Mouse (Mus musculus): ENCODE data around the gene Ep400. TPM values are rescaled to one million over a fixed set of nuclear protein-coding genes. Genes with fewer than 3 reads are reported as not detected.
A peak's percentile ranks its signal among the peaks of the same experiment; 100 is the strongest.

Gene Ep400
- 80.0 and 87.2 TPM in 2 replicates for total RNA-seq (2015)
- total RNA-seq (2017): 30.1 and 47.3 TPM in 2 replicates

DNA sequence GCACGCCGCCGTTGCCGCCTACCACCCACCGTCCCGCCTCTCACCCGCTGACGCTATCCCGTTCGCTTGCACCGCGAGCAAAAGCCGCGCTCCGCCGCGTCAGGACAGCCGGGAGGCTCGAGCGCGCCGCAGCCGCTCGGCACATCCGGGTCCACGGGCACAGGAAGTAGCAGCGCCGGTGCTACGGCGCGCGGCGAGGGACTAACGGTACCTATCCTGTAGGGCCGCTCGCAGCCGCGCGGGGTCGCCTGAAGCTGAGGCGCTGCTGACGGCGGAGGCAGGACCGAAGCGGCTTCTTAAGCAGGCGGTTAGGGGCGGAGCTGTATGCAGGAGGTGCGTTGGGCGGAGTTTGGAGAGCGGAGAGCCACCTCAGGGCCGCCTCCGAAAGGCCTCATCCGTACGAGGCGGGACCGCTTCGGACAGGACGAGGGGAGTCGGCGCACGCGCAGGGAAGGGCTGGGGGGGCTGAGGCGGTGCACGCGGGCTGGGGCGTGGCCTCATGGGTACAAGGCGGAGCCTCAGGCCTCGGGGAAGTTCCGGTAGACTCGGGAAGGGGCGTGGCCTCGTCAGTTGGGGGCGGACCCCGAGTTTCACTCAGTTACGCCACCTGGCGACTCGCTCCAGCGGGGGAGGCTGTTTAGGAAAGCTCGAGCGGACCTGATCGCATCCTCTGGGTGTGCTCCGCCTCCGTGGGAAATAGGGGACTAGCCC is at the start of gene Ep400:
Gene Ep400 (minus strand): TSS at position 270 of the 711 bp plus-strand sequence.
- ATAC-seq (ENCODE audit: poor library complexity, severe bottlenecking): peak; percentile 89

DNA sequence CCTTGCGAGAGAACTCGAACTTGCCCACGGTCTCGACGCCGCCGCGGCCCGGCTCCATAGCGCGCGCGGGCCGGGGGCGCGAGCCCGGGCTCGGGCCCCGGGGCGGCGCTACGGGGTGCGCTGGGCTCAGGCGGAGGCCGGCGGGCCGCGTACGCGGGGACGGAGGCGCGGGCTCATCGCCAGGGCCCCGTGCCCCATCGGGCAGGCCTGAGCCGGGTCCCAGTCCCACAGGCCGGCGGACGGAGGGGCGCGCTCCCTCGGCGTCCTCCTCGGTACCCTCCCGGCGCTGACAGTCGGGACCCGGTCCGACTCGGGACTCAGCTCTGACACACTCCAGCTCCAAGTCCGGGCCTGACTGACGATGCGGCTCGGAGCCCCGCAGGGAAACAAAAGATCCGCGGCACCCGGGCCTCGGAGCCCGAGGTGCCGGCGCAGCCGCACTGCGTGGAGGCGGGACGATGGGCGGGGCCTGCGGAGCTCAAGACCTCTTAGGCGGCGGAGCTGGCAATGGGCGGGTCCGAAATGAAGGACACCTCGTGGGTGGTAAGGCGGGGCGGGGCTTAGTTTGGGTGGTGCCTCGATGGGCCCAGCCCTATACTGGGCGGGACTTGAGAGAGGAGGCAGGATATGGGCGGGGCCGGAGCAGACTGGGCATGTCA is 39.3 kb upstream of the Ep400 start, which contains the start of gene Ulk1:
Gene Ulk1 (minus strand): TSS at position 431 of the 659 bp plus-strand sequence.
- peak; percentile 81 for ATAC-seq (ENCODE audit: poor library complexity, severe bottlenecking)

DNA sequence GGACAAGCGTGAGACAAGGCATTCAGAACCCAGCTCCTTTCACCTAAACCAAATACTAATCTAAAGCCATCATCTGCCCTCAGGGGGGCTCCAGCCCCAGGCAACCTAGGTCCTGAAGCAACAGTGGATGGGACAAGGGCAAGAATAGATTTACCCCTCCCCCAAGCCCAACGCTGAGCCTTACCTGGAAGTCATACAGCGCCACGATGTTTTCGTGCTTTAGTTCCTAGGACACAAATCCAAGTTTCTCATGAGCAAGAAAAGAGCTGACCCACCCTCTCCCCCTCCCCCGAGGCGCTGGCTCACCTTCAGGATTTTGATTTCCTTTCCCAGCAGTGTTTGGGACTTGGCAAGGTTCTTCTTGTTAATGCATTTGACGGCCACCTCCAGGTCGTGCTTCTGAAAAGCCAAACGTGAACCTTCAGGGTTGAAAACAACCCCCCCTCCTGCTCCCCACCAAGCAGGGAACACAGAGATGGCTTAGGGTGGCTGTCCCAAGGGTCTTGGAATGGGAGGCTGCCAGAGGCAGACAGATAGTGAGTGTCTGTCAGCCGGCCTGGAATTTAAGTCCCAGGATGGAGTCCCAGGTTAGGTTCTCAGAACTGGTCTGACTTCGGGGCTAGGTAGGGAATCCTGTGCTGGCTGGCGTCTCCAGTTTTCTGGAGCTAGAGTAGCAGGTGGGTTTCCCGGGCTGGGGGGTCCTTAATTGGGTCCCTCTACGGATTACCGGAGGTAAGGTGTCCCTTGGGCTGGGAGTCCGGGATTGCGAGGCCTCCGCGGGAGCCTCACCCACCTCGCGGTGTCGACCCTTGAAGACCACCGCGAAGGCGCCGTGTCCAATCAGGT is 38.5 kb upstream of the Ep400 start:
- no peak for ATAC-seq (ENCODE audit: poor library complexity, severe bottlenecking)

DNA sequence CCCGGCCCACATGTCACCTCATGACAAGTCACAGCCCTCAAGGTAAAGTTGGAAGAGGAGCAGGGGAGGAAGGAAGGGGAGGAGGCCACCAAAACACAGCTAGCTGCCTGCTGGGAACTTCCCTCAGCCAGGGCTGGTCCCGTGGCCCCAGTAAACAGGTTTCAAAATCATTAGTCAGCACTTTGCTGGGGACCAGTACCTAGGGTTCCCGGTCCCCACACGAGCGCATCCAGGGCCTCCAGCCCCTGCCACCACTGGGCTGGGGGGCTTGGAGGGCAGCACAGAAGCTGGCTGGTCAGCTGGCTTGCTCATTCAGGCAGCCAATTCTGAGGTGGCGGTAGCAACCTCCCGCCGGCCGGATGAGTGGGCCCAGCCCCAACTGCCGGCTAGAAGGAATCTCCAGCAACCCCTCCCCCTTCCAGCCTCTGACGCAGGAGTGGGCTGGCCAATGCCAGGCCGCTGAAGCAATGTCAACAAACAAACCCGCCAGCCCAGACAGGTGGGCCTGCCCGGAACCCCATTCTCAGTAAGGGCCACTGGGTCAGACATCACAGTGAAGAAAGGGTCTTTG is 37.6 kb upstream of the Ep400 start:
- ATAC-seq (ENCODE audit: poor library complexity, severe bottlenecking): peak; percentile 70

DNA sequence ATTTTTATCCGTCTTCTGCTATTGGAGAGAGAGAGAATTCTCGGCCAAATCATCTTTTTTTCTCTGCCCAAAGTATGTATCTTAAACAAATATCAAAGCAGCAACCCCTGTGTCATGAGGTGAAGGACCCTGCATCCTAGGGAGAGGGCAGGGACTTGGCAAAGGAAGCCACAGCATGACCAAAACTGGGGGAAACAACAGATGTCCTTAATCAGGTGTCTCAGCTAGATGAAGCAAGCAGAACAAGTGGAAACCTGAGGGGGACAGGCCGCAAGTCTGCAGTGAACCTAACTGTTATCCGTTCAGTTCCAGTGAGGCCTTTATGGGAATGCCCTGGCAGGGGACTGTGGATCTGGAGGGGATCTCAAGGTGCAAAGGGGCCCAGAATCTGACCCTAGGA is 36.9 kb upstream of the Ep400 start:
- ATAC-seq (ENCODE audit: poor library complexity, severe bottlenecking): no peak

DNA sequence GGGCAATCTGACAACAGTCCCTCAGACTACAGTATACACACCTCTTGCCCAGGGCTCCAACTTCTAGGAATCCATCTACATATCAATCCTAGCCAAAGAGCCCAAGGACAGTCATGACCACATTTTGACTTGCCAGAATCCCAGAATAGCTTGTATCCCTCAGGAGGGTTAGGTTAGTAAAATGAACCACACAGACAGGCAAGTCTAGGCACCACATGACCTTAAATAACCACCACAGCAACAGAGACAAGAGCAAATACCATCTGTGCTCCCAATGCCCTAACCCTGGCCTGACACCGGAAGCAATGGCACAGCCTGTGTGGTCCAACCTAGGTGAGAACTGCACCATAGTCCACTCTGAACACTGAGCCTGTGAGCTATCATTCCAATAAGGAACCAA is 36.2 kb upstream of the Ep400 start:
- ATAC-seq (ENCODE audit: poor library complexity, severe bottlenecking): no peak

DNA sequence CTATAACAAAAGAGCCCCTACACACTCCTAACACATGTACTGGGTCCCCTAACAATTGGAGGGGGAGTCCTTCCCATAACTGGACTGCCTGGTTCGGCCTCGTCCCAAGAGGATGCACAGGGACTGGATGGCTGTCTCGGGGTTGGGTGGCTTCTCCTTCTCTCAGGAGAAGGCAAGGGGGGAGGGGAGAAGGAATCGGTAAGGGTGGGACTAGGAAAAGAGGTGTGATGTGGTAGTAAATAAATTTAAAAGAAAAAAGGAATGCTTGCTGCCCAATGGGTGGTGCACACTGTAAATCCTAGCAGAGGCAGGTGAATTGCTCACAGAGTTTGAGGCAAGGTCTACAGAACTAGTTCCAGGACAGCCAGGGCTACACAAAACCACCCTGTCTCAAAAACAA is 35.6 kb upstream of the Ep400 start:
- no peak for ATAC-seq (ENCODE audit: poor library complexity, severe bottlenecking)

DNA sequence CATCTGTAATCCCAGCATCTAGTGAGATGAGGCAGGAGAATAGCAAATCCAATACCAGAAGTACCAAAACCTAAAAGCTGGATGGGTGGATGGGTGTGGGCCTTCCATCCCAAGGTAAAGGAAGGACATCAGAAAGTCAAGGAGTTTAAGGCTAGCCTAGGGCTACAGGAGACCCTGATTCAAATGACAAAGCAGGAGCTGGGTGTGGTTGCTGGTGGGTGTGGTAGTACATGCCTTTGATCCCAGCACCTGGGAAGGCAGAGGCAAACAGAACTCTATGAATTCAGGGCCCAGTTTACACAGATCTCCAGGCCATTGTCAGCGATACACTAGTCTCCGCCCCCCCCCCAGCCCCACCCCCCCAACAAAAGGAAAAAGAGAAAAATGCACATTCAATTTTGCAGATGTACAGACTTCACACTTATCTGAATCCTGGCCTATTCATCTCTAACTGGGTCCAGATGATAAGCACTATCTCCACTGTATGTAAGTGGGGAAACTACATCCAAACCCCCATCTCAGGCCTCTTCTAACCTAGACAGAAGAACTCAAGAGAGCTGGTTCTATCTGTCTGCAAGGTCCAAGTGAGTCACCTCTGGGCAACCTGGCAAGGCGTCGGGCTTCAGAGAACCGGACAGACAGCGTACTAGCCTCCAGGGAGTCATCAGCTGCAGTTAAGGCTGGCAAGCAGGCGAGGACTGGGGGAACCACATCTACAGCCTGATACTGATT is 33.7 kb upstream of the Ep400 start:
- ATAC-seq (ENCODE audit: poor library complexity, severe bottlenecking): no peak

DNA sequence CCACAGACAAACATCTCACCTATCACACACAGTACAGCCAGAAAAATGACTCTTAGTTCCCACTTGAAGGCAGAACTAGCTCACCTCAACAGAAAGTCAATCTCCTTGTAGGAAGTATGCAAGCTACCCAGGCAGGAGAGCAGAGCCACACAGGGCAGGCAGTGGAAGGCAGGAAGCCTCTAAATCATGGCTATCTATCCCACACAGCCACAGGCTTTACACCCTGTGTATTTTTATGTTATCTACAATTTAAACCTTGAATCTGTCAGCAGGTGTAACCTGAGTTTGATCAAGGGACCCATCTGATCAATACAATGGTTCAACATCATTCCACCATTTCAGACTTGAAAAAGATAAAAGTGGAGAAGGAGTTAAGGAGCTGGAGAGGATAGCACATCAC is 32.3 kb upstream of the Ep400 start:
- no peak for ATAC-seq (ENCODE audit: poor library complexity, severe bottlenecking)

DNA sequence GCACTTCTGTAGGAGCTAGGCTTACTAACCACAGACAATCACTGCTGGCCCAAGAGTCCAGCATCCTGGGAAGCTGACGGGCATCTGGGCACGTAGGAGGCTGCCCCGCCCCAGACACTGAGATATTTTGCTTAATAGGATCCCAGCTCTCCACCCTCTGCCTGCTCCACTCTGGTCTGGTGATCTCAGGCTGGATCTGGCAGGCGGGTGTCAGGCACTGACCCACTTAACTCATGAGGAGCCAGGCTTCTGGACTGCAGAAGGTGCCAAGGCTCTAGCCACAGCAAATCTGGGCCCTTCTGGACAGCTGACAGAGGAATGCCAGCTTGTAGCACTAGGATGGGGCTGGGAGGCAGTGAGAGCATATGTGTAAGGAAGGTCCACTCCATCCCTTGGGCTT is 31.7 kb upstream of the Ep400 start:
- ATAC-seq (ENCODE audit: poor library complexity, severe bottlenecking): no peak

DNA sequence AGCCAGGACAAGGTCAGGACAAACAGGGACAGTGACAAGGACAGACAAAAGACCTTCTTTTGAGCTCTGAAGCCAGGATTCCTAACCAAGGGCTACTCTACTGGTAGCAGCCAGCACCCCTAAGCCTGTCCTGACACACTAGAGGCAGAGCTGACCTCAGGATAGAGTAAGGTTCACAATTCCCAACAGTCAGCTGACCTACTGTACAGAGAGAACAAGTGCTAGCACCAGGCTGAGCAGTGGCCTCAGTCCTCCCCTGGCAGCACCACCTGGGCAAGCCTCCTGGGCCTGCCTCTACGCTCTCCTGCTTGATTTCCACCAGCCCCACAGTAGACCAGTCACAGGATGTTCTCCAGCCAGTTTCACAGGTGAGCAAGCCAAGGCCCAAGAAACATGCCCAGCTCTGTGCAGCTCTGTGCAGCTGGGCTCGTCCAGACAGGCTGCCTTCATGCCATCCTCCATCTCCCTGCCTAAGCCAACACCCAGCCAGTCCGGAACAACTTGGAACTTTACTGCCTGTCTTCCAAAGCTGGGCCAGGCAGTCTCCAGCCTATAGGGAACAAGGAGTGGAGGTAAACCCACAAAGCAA is 30.6 kb upstream of the Ep400 start:
- no peak for ATAC-seq (ENCODE audit: poor library complexity, severe bottlenecking)

DNA sequence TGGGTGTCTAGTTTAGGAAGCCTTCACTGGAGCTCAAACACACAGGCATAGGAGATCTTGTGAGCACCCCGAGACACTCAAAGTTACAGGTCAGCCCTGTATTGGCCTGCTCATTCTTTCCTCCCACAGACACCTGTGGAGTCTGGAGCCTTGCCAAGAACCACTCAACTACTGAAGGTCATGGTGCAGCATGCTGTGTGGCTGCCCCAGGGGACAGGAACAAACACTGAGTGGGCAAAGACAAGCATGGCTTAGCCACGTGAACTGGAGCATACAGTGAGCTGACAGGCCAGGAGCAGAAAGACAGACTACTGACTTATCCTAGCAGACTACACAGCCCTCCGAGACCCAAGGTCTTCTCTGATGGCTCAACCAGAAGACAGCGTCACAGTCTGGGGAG is 27.2 kb upstream of the Ep400 start:
- ATAC-seq (ENCODE audit: poor library complexity, severe bottlenecking): no peak

DNA sequence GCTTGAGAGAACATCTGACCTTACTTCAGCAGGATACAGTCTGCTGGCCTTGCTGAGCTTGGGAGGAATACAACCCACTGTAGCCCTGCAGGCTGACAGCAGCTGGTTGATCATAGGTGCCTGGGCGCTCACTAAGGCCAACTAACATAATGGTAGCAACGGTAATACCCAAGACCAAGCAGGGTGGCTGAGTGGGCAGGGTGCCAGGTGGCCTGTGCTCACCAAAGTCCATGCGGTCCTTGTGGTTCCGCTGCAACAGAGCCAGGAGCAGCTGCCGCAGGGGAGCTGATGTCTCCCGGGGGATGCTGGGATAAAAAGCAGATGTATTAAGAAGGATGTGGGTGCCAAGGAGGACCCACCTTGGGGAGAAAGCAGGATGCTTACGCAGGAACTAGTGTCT is 23.8 kb upstream of the Ep400 start:
- ATAC-seq (ENCODE audit: poor library complexity, severe bottlenecking): no peak

DNA sequence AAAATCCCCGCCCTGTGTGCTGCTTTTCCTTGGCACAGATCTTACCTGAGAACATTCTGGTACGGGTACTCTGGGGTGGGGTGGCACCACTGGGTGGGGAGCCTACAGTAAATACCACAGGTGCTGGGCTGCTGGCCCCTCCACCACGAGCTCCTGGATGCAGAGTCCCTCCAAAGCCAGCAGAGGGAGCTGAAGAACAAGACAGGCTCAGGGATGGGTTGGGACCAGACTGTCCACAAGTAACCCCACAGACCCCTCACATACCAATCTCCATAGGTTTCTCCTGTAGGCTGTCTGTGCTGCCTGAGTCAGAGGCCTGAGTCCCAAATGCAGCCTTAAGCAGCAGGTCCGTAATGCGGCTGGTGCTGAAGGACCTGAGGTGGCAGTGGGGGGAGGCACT is 18.2 kb upstream of the Ep400 start:
- peak; percentile 77 for ATAC-seq (ENCODE audit: poor library complexity, severe bottlenecking)

DNA sequence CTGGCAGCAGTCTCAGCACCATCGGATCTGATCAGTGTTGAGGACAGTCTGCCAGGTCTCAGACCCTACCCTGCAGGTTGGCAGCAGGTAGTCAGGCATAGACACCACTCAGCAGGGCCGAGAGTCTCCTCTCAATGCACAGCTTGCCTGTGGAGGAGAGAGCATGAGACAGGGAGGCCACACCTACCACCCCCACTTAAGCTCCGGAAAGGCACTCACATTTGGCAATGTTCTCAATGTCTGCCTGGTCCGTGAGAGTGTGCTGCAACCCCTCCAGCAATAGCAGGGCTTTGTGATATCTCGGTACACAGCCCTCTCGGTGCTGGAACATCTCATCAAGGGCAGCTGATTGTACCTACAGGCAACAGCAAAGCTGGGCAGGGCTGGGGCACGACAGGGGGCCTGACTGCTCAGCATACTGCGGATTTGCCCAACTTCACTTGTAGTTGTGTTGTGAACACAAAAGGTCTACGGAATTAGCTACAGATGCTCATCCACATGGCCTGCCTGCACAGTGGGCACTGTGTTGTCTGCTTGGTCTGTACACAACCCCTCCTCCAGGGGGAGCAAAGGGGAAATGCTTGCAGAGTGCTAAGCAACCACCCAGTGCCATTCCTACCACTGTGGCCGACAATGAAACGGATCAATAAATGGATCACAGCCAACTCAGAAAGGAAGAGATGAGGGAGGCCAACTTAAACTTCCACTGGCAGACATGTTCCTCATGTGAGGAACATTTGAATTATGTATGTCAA is 15.7 kb upstream of the Ep400 start:
- 0 out of 2 replicates have a peak, but pooled peaks have one; percentile 26 for ATAC-seq (ENCODE audit: poor library complexity, severe bottlenecking)

DNA sequence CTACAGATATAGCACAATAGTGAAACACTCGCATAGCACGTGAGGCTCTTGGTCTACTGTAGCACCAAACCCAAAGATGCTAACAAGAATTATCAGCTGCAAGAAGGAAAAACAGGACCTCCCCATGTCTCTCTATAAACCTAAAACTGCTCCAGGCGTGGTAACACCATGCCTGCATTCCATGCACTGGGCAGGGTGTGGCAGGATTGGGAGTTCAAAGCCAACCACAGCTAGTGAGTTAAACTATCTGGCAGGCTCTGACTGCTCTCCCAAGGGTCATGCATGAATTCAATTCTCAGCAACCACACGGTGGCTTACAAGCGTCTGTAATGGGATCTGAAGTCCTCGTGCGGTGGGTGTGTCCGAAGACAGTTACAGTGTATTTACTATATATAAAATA is 12.6 kb upstream of the Ep400 start:
- no peak for ATAC-seq (ENCODE audit: poor library complexity, severe bottlenecking)

DNA sequence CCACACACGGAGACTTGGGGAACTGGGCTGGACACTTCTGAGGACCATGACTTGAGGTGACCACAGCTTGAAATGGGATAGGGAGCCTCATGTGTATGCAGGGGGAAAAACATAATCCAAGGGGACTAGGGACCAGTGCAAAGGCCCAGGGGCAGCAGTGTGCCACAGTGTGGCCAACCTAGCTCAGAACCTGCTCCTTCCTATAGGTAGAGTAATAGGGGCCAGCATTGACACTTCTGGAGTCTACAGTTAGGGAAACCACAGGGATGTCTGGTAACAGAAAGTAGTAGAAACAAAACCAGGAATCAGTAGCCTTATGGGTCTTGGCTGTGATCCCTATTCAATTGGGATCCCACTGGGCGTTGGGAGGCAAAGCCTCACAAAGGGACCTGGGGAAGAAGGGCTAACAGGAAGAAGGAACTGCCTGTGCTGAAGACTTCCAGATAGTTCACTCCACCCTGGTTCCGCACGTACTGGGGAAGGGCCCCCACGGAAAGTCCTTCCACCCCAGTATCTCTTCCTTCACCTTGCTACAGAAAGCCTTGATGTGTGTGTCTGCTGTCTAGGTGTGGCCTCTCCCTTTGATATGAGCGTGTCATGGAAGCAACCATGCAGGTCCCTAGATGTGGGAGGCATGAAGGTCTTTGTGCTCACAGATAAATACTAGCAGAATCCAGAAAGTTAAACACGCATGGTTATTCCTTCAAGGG is 11.2 kb upstream of the Ep400 start:
- ATAC-seq (ENCODE audit: poor library complexity, severe bottlenecking): no peak

DNA sequence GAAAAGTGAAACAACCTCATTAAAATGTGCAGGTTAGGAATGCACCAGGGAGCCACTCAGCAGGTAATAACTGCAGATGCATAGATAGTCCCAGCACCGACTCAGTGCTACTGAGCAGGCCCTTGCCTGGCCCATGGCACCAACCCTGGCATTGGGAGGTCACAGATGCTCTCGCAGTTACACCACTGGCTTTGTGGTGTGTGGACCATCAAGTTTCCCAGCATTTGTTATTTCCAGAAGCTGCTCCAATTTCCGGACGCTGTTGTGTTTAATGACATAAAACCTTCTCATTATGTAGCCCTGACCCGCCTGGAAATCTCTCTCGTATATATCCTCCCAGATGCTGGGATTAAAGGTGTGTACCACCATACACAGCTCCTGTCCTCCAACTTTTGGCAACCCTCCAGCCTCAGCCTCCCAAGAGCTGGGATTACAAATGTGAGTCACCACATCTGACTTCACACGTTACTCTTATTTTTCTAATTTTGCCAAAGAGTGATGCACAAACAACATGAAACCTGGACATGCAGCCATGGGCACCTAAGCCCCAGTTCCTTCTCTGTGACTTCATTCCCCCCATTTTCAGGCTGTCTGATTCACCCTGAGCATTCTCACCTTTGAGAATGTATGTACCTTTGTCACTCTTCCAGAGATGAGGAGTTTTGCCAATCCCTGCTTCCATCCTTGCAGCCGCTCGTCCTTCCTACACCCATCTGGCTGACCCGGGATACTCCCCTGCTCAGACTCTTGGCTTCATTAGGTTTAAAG is 10.4 kb upstream of the Ep400 start:
- ATAC-seq (ENCODE audit: poor library complexity, severe bottlenecking): peak; percentile 36; the same call in 1 of the 2 replicates

Measured in megakaryocyte, adult 5-6 weeks (primary cell).